Mouse (Mus musculus): ENCODE measurements at regions not wholly inside any gene's neighbourhood (a gene's known extent, or its start where the extent isn't known, plus 50 kb on each side); places are given as distances from the start of the nearest gene placed in this dataset.

GRCm38 (mm10) chr4:105895116-105895515 is 105.4 kb downstream of the Gm12728 start:
- Histone ChIP-seq H3K27ac (no peak overlapping the region), H3K4me3 (no peak overlapping the region)
- intact Hi-C loops (cut with DNase I) = no loop called here
- TF ChIP-seq CTCF (IDR thresholded peaks at IDR 0.05) = no peak
- DNase-seq = no peak

- Histone ChIP-seq H3K27ac (peak overlapping the region; percentile 31; the same call in 1 of the 2 replicates), H3K4me3 (no peak overlapping the region)
- intact Hi-C loops (cut with DNase I) = no loop called here
- no peak for TF ChIP-seq CTCF (IDR thresholded peaks at IDR 0.05)
- peak; percentile 40 for DNase-seq
Observed at GRCm38 (mm10) chr4:105898054-105898847, 108.6 kb downstream of the Gm12728 start.

- DNase-seq = no peak
- no peak for TF ChIP-seq CTCF (IDR thresholded peaks at IDR 0.05)
- H3K27ac ChIP-seq = no peak overlapping the region
- intact Hi-C loops (cut with DNase I) = no loop called here
- no peak overlapping the region for H3K4me3 ChIP-seq
Observed at GRCm38 (mm10) chr4:105904896-105905295, 115.2 kb downstream of the Gm12728 start.

GRCm38 (mm10) chr4:105906411-105906810 is 116.7 kb downstream of the Gm12728 start:
- no peak for DNase-seq
- TF ChIP-seq CTCF (IDR thresholded peaks at IDR 0.05) = no peak
- H3K27ac ChIP-seq = peak overlapping the region; percentile 48
- intact Hi-C loops (cut with DNase I) = no loop called here
- H3K4me3 ChIP-seq = no peak overlapping the region

GRCm38 (mm10) chr4:105907611-105908010 is 117.9 kb downstream of the Gm12728 start:
- Histone ChIP-seq H3K27ac (peak overlapping the region; percentile 20; the same call in 1 of the 2 replicates), H3K4me3 (no peak overlapping the region)

GRCm38 (mm10) chr4:105908281-105908680 is 118.6 kb downstream of the Gm12728 start:
- Histone ChIP-seq H3K4me3 (no peak overlapping the region), H3K27ac (no peak overlapping the region)
- DNase-seq = no peak
- no peak for TF ChIP-seq CTCF (IDR thresholded peaks at IDR 0.05)
- intact Hi-C loops (cut with DNase I) = no loop called here

More at GRCm38 (mm10) chr4:105907611-105908010, 117.9 kb downstream of the Gm12728 start:
- no peak for DNase-seq
- TF ChIP-seq CTCF (IDR thresholded peaks at IDR 0.05) = no peak
- intact Hi-C loops (cut with DNase I) = no loop called here

- Histone ChIP-seq H3K27ac (no peak overlapping the region), H3K4me3 (no peak overlapping the region)
- TF ChIP-seq CTCF (IDR thresholded peaks at IDR 0.05) = no peak
- intact Hi-C loops (cut with DNase I) = no loop called here
- no peak for DNase-seq
Observed at GRCm38 (mm10) chr4:105909272-105909671, 119.6 kb downstream of the Gm12728 start.

- no peak for DNase-seq
- TF ChIP-seq CTCF (IDR thresholded peaks at IDR 0.05) = no peak
- intact Hi-C loops (cut with DNase I) = no loop called here
- no peak overlapping the region for H3K4me3 ChIP-seq
- H3K27ac ChIP-seq = no peak overlapping the region
Observed at GRCm38 (mm10) chr4:105910666-105911065, 121.0 kb downstream of the Gm12728 start.

GRCm38 (mm10) chr4:105911678-105912077 is 122.0 kb downstream of the Gm12728 start:
- no peak overlapping the region for H3K4me3 ChIP-seq
- H3K27ac ChIP-seq = 0 out of 2 replicates have a peak overlapping the region, but pooled peaks have one; percentile 8
- TF ChIP-seq CTCF (IDR thresholded peaks at IDR 0.05) = no peak
- DNase-seq = no peak
- intact Hi-C loops (cut with DNase I) = no loop called here

- intact Hi-C loops (cut with DNase I) = no loop called here
- Histone ChIP-seq H3K27ac (peak overlapping the region; percentile 8; the same call in 1 of the 2 replicates), H3K4me3 (no peak overlapping the region)
- peak; percentile 52 for DNase-seq
- TF ChIP-seq CTCF (IDR thresholded peaks at IDR 0.05) = no peak
Observed at GRCm38 (mm10) chr4:105912296-105912695, 122.6 kb downstream of the Gm12728 start.

GRCm38 (mm10) chr4:105914996-105915395 is 125.3 kb downstream of the Gm12728 start:
- intact Hi-C loops (cut with DNase I) = loop anchor here (2.0 kb wide), 1 partner anchor 762 kb away; no protein-coding TSS in a partner anchor
- TF ChIP-seq CTCF (IDR thresholded peaks at IDR 0.05) = peak; percentile 74
- peak; percentile 34 for DNase-seq

GRCm38 (mm10) chr4:105916229-105916628 is 126.6 kb downstream of the Gm12728 start:
- no peak overlapping the region for H3K4me3 ChIP-seq
- H3K27ac ChIP-seq = no peak overlapping the region
- intact Hi-C loops (cut with DNase I) = no loop called here
- no peak for TF ChIP-seq CTCF (IDR thresholded peaks at IDR 0.05)
- DNase-seq = no peak

More at GRCm38 (mm10) chr4:105914996-105915395, 125.3 kb downstream of the Gm12728 start:
- Histone ChIP-seq H3K27ac (no peak overlapping the region), H3K4me3 (no peak overlapping the region)

GRCm38 (mm10) chr4:105924781-105925382 is 135.2 kb downstream of the Gm12728 start:
- intact Hi-C loops (cut with DNase I) = no loop called here
- DNase-seq = no peak
- H3K27ac ChIP-seq = no peak overlapping the region
- TF ChIP-seq CTCF (IDR thresholded peaks at IDR 0.05) = peak; percentile 36; the same call in 1 of the 2 replicates
- no peak overlapping the region for H3K4me3 ChIP-seq

Data from gastrocnemius, adult 2 months (tissue).